Mouse (Mus musculus): ENCODE measurements around the gene Sh3rf3.

The Sh3rf3 gene

GRCm38 (mm10) chr10:58915301-58916245 is 102.4 kb downstream of the Sh3rf3 start:
- no peak for DNase-seq (ENCODE audit: low read depth, low spot score)

GRCm38 (mm10) chr10:58921643-58922188 is 108.6 kb downstream of the Sh3rf3 start:
- DNase-seq (ENCODE audit: low read depth, low spot score) = no peak

- DNase-seq (ENCODE audit: low read depth, low spot score) = no peak
Measured at GRCm38 (mm10) chr10:58922216-58922829, 109.2 kb downstream of the Sh3rf3 start.

- no peak for DNase-seq (ENCODE audit: low read depth, low spot score)
Measured at GRCm38 (mm10) chr10:58922993-58923392, 109.8 kb downstream of the Sh3rf3 start.

- no peak for DNase-seq (ENCODE audit: low read depth, low spot score)
Measured at GRCm38 (mm10) chr10:58926578-58926977, 113.4 kb downstream of the Sh3rf3 start.

GRCm38 (mm10) chr10:58928952-58929442 is 115.8 kb downstream of the Sh3rf3 start:
- DNase-seq (ENCODE audit: low read depth, low spot score) = no peak

GRCm38 (mm10) chr10:58932151-58932773 is 119.1 kb downstream of the Sh3rf3 start:
- DNase-seq (ENCODE audit: low read depth, low spot score) = peak; percentile 43

GRCm38 (mm10) chr10:58935606-58936005 is 122.4 kb downstream of the Sh3rf3 start:
- no peak for DNase-seq (ENCODE audit: low read depth, low spot score)

- DNase-seq (ENCODE audit: low read depth, low spot score) = no peak
Measured at GRCm38 (mm10) chr10:58936441-58936860, 123.3 kb downstream of the Sh3rf3 start.

GRCm38 (mm10) chr10:58937521-58937920 is 124.4 kb downstream of the Sh3rf3 start:
- no peak for DNase-seq (ENCODE audit: low read depth, low spot score)

- DNase-seq (ENCODE audit: low read depth, low spot score) = no peak
Measured at GRCm38 (mm10) chr10:58942819-58943218, 129.7 kb downstream of the Sh3rf3 start.

- no peak for DNase-seq (ENCODE audit: low read depth, low spot score)
Measured at GRCm38 (mm10) chr10:58943661-58944400, 130.7 kb downstream of the Sh3rf3 start.

- DNase-seq (ENCODE audit: low read depth, low spot score) = no peak
Measured at GRCm38 (mm10) chr10:58944930-58945329, 131.8 kb downstream of the Sh3rf3 start.

GRCm38 (mm10) chr10:58949770-58950638 is 136.8 kb downstream of the Sh3rf3 start:
- no peak for DNase-seq (ENCODE audit: low read depth, low spot score)

GRCm38 (mm10) chr10:58960193-58960592 is 147.0 kb downstream of the Sh3rf3 start:
- DNase-seq (ENCODE audit: low read depth, low spot score) = no peak

GRCm38 (mm10) chr10:58968236-58968635 is 155.1 kb downstream of the Sh3rf3 start:
- DNase-seq (ENCODE audit: low read depth, low spot score) = no peak

- DNase-seq (ENCODE audit: low read depth, low spot score) = no peak
Measured at GRCm38 (mm10) chr10:58969351-58969750, 156.2 kb downstream of the Sh3rf3 start.

- DNase-seq (ENCODE audit: low read depth, low spot score) = no peak
Measured at GRCm38 (mm10) chr10:58972115-58972514, 159.0 kb downstream of the Sh3rf3 start.

GRCm38 (mm10) chr10:58974138-58974537 is 161.0 kb downstream of the Sh3rf3 start:
- DNase-seq (ENCODE audit: low read depth, low spot score) = no peak

- no peak for DNase-seq (ENCODE audit: low read depth, low spot score)
Measured at GRCm38 (mm10) chr10:58979320-58979959, 166.3 kb downstream of the Sh3rf3 start.

Data from ZHBTc4 (cell line).